Mouse (Mus musculus): Measurements from ENCODE around the gene Wdr64.

DNA sequence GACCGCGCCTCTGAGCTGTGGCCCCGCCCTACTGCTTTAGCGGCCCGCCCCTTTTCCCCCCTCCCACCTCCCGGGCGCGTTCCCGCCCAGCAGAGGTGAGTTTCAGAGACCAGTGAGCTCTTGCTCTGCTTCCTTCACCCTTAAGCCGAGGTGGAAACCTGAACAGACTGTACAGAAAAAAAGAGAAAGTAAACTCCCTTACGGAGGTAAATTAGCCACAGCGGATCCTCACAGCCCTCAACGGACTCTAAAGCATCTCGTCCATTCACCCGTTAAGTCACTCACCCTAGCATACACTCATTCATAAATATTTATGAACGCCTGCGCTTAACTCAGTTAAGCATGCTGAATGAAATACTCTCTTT lies 5.4 kb upstream of the Wdr64 start:
- TF ChIP-seq CTCF (IDR thresholded peaks at IDR 0.05; ENCODE audit: low read depth) (no peak), EP300 (IDR thresholded peaks at IDR 0.05; ENCODE audit: low read depth) (no peak)
